Mouse (Mus musculus): ENCODE measurements around the gene Dock8. TPM values are rescaled to one million over a fixed set of nuclear protein-coding genes. Genes with fewer than 3 reads are reported as not detected.

The Dock8 gene
- polyA plus RNA-seq, 1 experiment = 18.0 TPM

- Histone ChIP-seq H3K4me1 (no peaks in the 10 kb centered on the region), H3K4me3 (replicated peaks) (no peak overlapping the region), H3K36me3 (replicated peaks; ENCODE audit: low read length) (peaks cover 92% of the 10 kb centered on the region), H3K27me3 (replicated peaks) (no peaks in the 10 kb centered on the region), H3K9me3 (no peaks in the 10 kb centered on the region)
- no peak for TF ChIP-seq GATA1 (IDR thresholded peaks at IDR 0.05; ENCODE audit: borderline replicate concordance, low read length)
- no peak for TF ChIP-seq FLI1 (IDR thresholded peaks at IDR 0.05; ENCODE audit: low read length)
These were observed 155.3 kb downstream of the Dock8 start for GRCm38 (mm10) chr19:25154506-25155178.

GRCm38 (mm10) chr19:25155250-25155649, 155.9 kb downstream of the Dock8 start:
- peaks cover 92% of the 10 kb centered on the region for H3K36me3 ChIP-seq (replicated peaks; ENCODE audit: low read length)
- TF ChIP-seq GATA1 (IDR thresholded peaks at IDR 0.05; ENCODE audit: borderline replicate concordance, low read length) (no peak), FLI1 (IDR thresholded peaks at IDR 0.05; ENCODE audit: low read length) (no peak)
- no peaks in the 10 kb centered on the region for H3K4me1 ChIP-seq
- H3K4me3 ChIP-seq (replicated peaks) = no peak overlapping the region
- H3K27me3 ChIP-seq (replicated peaks) = no peaks in the 10 kb centered on the region
- no peaks in the 10 kb centered on the region for H3K9me3 ChIP-seq

GRCm38 (mm10) chr19:25155709-25156108, 156.4 kb downstream of the Dock8 start:
- no peaks in the 10 kb centered on the region for H3K27me3 ChIP-seq (replicated peaks)
- H3K4me1 ChIP-seq = no peaks in the 10 kb centered on the region
- TF ChIP-seq FLI1 (IDR thresholded peaks at IDR 0.05; ENCODE audit: low read length) (no peak), GATA1 (IDR thresholded peaks at IDR 0.05; ENCODE audit: borderline replicate concordance, low read length) (no peak)
- H3K9me3 ChIP-seq = no peaks in the 10 kb centered on the region
- H3K36me3 ChIP-seq (replicated peaks; ENCODE audit: low read length) = peaks cover 91% of the 10 kb centered on the region
- no peak overlapping the region for H3K4me3 ChIP-seq (replicated peaks)

GRCm38 (mm10) chr19:25162270-25162669, 162.9 kb downstream of the Dock8 start:
- H3K27me3 ChIP-seq (replicated peaks) = no peaks in the 10 kb centered on the region
- no peak overlapping the region for H3K4me3 ChIP-seq (replicated peaks)
- no peaks in the 10 kb centered on the region for H3K4me1 ChIP-seq
- TF ChIP-seq GATA1 (IDR thresholded peaks at IDR 0.05; ENCODE audit: borderline replicate concordance, low read length) (no peak), FLI1 (IDR thresholded peaks at IDR 0.05; ENCODE audit: low read length) (no peak)
- peaks cover 100% of the 10 kb centered on the region for H3K36me3 ChIP-seq (replicated peaks; ENCODE audit: low read length)
- H3K9me3 ChIP-seq = no peaks in the 10 kb centered on the region

GRCm38 (mm10) chr19:25163426-25163825, 164.1 kb downstream of the Dock8 start:
- no peaks in the 10 kb centered on the region for H3K4me1 ChIP-seq
- H3K36me3 ChIP-seq (replicated peaks; ENCODE audit: low read length) = peaks cover 100% of the 10 kb centered on the region
- H3K27me3 ChIP-seq (replicated peaks) = no peaks in the 10 kb centered on the region
- no peaks in the 10 kb centered on the region for H3K9me3 ChIP-seq
- TF ChIP-seq FLI1 (IDR thresholded peaks at IDR 0.05; ENCODE audit: low read length) = no peak
- no peak for TF ChIP-seq GATA1 (IDR thresholded peaks at IDR 0.05; ENCODE audit: borderline replicate concordance, low read length)
- H3K4me3 ChIP-seq (replicated peaks) = no peak overlapping the region

GRCm38 (mm10) chr19:25166412-25166811, 167.1 kb downstream of the Dock8 start:
- no peaks in the 10 kb centered on the region for H3K27me3 ChIP-seq (replicated peaks)
- H3K36me3 ChIP-seq (replicated peaks; ENCODE audit: low read length) = peaks cover 100% of the 10 kb centered on the region
- H3K9me3 ChIP-seq = no peaks in the 10 kb centered on the region
- no peaks in the 10 kb centered on the region for H3K4me1 ChIP-seq
- no peak overlapping the region for H3K4me3 ChIP-seq (replicated peaks)
- TF ChIP-seq FLI1 (IDR thresholded peaks at IDR 0.05; ENCODE audit: low read length) (no peak), GATA1 (IDR thresholded peaks at IDR 0.05; ENCODE audit: borderline replicate concordance, low read length) (no peak)

GRCm38 (mm10) chr19:25171395-25171794, 172.1 kb downstream of the Dock8 start:
- no peak overlapping the region for H3K4me3 ChIP-seq (replicated peaks)
- peaks cover 100% of the 10 kb centered on the region for H3K36me3 ChIP-seq (replicated peaks; ENCODE audit: low read length)
- no peak for TF ChIP-seq GATA1 (IDR thresholded peaks at IDR 0.05; ENCODE audit: borderline replicate concordance, low read length)
- TF ChIP-seq FLI1 (IDR thresholded peaks at IDR 0.05; ENCODE audit: low read length) = no peak
- no peaks in the 10 kb centered on the region for H3K9me3 ChIP-seq
- H3K27me3 ChIP-seq (replicated peaks) = no peaks in the 10 kb centered on the region
- no peaks in the 10 kb centered on the region for H3K4me1 ChIP-seq

- Histone ChIP-seq H3K4me1 (no peaks in the 10 kb centered on the region), H3K36me3 (replicated peaks; ENCODE audit: low read length) (peaks cover 98% of the 10 kb centered on the region), H3K4me3 (replicated peaks) (no peak overlapping the region), H3K9me3 (no peaks in the 10 kb centered on the region), H3K27me3 (replicated peaks) (no peaks in the 10 kb centered on the region)
- no peak for TF ChIP-seq FLI1 (IDR thresholded peaks at IDR 0.05; ENCODE audit: low read length)
- no peak for TF ChIP-seq GATA1 (IDR thresholded peaks at IDR 0.05; ENCODE audit: borderline replicate concordance, low read length)
These were observed 177.4 kb downstream of the Dock8 start for GRCm38 (mm10) chr19:25176746-25177145.

GRCm38 (mm10) chr19:25180024-25180423, 180.7 kb downstream of the Dock8 start:
- Histone ChIP-seq H3K27me3 (replicated peaks) (no peaks in the 10 kb centered on the region), H3K4me1 (no peaks in the 10 kb centered on the region), H3K9me3 (no peaks in the 10 kb centered on the region), H3K36me3 (replicated peaks; ENCODE audit: low read length) (peaks cover 98% of the 10 kb centered on the region), H3K4me3 (replicated peaks) (no peak overlapping the region)
- no peak for TF ChIP-seq GATA1 (IDR thresholded peaks at IDR 0.05; ENCODE audit: borderline replicate concordance, low read length)
- TF ChIP-seq FLI1 (IDR thresholded peaks at IDR 0.05; ENCODE audit: low read length) = no peak

GRCm38 (mm10) chr19:25180547-25180946, 181.2 kb downstream of the Dock8 start:
- Histone ChIP-seq H3K36me3 (replicated peaks; ENCODE audit: low read length) (peaks cover 98% of the 10 kb centered on the region), H3K9me3 (no peaks in the 10 kb centered on the region), H3K4me3 (replicated peaks) (no peak overlapping the region), H3K4me1 (no peaks in the 10 kb centered on the region), H3K27me3 (replicated peaks) (no peaks in the 10 kb centered on the region)
- no peak for TF ChIP-seq GATA1 (IDR thresholded peaks at IDR 0.05; ENCODE audit: borderline replicate concordance, low read length)
- TF ChIP-seq FLI1 (IDR thresholded peaks at IDR 0.05; ENCODE audit: low read length) = no peak

Measured in megakaryocyte, embryonic 14.5 days (primary cell).